Mouse (Mus musculus) lung, embryonic 16.5 days (tissue): ENCODE results near the gene Rpl23a. TPM values are rescaled to one million over a fixed set of nuclear protein-coding genes. Genes with fewer than 3 reads are reported as not detected.
"Not testable (repeated sequence)": the region's sequence is repeated elsewhere in the genome, so short reads cannot be mapped to it uniquely, and the experiment has no call there.

ENCODE experiments used
- ATAC-seq: fragments of 200-750 bp; cut with Nextera tagmentation; 2 replicates; pipeline ENCODE4 v1.8.0; 2017; ENCODE audit warnings: low read depth, mild to moderate bottlenecking, moderate library complexity
- H3K27ac ChIP-seq: fragments of 300-500 bp; sonication (generic); 2 replicates; pipeline ENCODE4 v1.5.1; 2014; ENCODE audit warnings: mild to moderate bottlenecking, control low read depth, low read length
- H3K27me3 ChIP-seq: fragments of 300-500 bp; sonication (generic); 2 replicates; pipeline ENCODE4 v1.6.1; 2014; ENCODE audit warnings: low read depth, low read length, mixed read lengths; ENCODE audit not compliant: control insufficient read depth, insufficient read depth
- H3K36me3 ChIP-seq: fragments of 300-500 bp; sonication (generic); 2 replicates; pipeline ENCODE4 v1.6.1; 2014; ENCODE audit warnings: low read length; ENCODE audit not compliant: control insufficient read depth, insufficient read depth
- H3K4me1 ChIP-seq: fragments of 300-500 bp; sonication (generic); replicated peaks from 2 replicates; pipeline ENCODE4 v1.6.1; 2014; ENCODE audit warnings: low read length, mixed read lengths; ENCODE audit not compliant: control insufficient read depth, insufficient read depth
- H3K4me2 ChIP-seq: fragments of 300-500 bp; sonication (generic); 2 replicates; pipeline ENCODE4 v1.6.1; 2014; ENCODE audit warnings: low read depth, low read length, control low read depth
- H3K4me3 ChIP-seq: fragments of 300-500 bp; sonication (generic); 2 replicates; pipeline ENCODE4 v1.5.1; 2014; ENCODE audit warnings: mild to moderate bottlenecking, low read length, control low read depth
- H3K9ac ChIP-seq: fragments of 300-500 bp; sonication (generic); 2 replicates; pipeline ENCODE4 v1.6.1; 2014; ENCODE audit warnings: low read length, control low read depth
- H3K9me3 ChIP-seq: fragments of 300-500 bp; sonication (generic); 2 replicates; pipeline ENCODE4 v1.6.1; 2016; ENCODE audit warnings: low read length; ENCODE audit not compliant: control insufficient read depth
- WGBS: fragments of 180-500 bp; shearing (Covaris S2); extraction: QIAGEN DNeasy Blood & Tissue Kit; methylation state at CpG from one replicate; pipeline ENCODE4 v1.1.7; 2014; 5-methylcytosine and 5-hydroxymethylcytosine counted together
- polyA plus RNA-seq: library from polyadenylated mRNA; unstranded; fragments of >200 nt; fragmentation: Nextera tagmentation; extraction: Ambion mirVana; gene quantifications from 2 replicates; pipeline ENCODE4 v1.2.1, GENCODE M21; 2015

Rpl23a gene
- polyA plus RNA-seq, 1 experiment from 2014 or later = 1,426 TPM

- ATAC-seq = peak; percentile 88
- WGBS = under 1% methylated on average over 77 of the region's 80 CpGs
- Histone ChIP-seq H3K36me3 (peaks cover 14% of the 10 kb centered on the region), H3K9ac (peak within 1 kb of the TSS; percentile 95), H3K9me3 (no peaks in the 10 kb centered on the region), H3K4me2 (peak within 1 kb of the TSS; percentile 70), H3K4me1 (peaks cover 12% of the 10 kb centered on the region), H3K4me3 (peak within 1 kb of the TSS; percentile 75), H3K27me3 (no peaks in the 10 kb centered on the region), H3K27ac (peak within 1 kb of the TSS; percentile 100)
These were observed 5.2 kb upstream of the Rpl23a start, which contains the start of gene Rab34 for GRCm38 (mm10) chr11:78188331-78189233. Rab34 (plus strand) TSS chr11:78188430.

GRCm38 (mm10) chr11:78184702-78185101, 1.3 kb upstream of the Rpl23a start:
- H3K9me3 ChIP-seq, H3K27me3 ChIP-seq, H3K4me2 ChIP-seq, H3K9ac ChIP-seq, H3K4me3 ChIP-seq, ATAC-seq, H3K27ac ChIP-seq: not testable (repeated sequence)
- 93% methylated on average over 6 of the region's 6 CpGs for WGBS
- H3K4me1 ChIP-seq = peaks cover 30% of the 10 kb centered on the region
- H3K36me3 ChIP-seq = peaks cover 18% of the 10 kb centered on the region

GRCm38 (mm10) chr11:78183884-78184514, 615 bp upstream of the Rpl23a start:
- no peak overlapping the region for H3K27ac ChIP-seq
- ATAC-seq = no peak
- H3K4me3 ChIP-seq = peak overlapping the region; percentile 95
- WGBS = 35% methylated on average over 10 of the region's 10 CpGs
- peaks cover 34% of the 10 kb centered on the region for H3K4me1 ChIP-seq
- H3K9me3 ChIP-seq = no peaks in the 10 kb centered on the region
- no peaks in the 10 kb centered on the region for H3K27me3 ChIP-seq
- peak overlapping the region; percentile 24 for H3K4me2 ChIP-seq
- peaks cover 18% of the 10 kb centered on the region for H3K36me3 ChIP-seq
- H3K9ac ChIP-seq = no peak overlapping the region

- 3% methylated on average over 7 of the region's 7 CpGs for WGBS
- Histone ChIP-seq H3K4me3 (peak overlapping the region; percentile 95), H3K27me3 (no peaks in the 10 kb centered on the region), H3K27ac (peak overlapping the region; percentile 92), H3K4me2 (peak overlapping the region; percentile 81), H3K9me3 (no peaks in the 10 kb centered on the region), H3K9ac (peak overlapping the region; percentile 94), H3K36me3 (peaks cover 18% of the 10 kb centered on the region), H3K4me1 (peaks cover 36% of the 10 kb centered on the region)
- no peak for ATAC-seq
These were observed 934 bp downstream of the Rpl23a start for GRCm38 (mm10) chr11:78182450-78182849.

GRCm38 (mm10) chr11:78181830-78182357, 1.5 kb downstream of the Rpl23a start:
- 23% methylated on average over 2 of the region's 2 CpGs for WGBS
- Histone ChIP-seq H3K36me3 (peaks cover 18% of the 10 kb centered on the region), H3K27ac (no peak overlapping the region; the same call in 1 of the 2 replicates), H3K4me1 (peaks cover 38% of the 10 kb centered on the region), H3K9me3 (no peaks in the 10 kb centered on the region), H3K9ac (peak overlapping the region; percentile 94), H3K4me2 (peak overlapping the region; percentile 81), H3K4me3 (peak overlapping the region; percentile 95), H3K27me3 (no peaks in the 10 kb centered on the region)
- ATAC-seq = no peak

- no peak for ATAC-seq
- Histone ChIP-seq H3K36me3 (peaks cover 18% of the 10 kb centered on the region), H3K4me3 (no peak overlapping the region), H3K4me2 (peak overlapping the region; percentile 78; the same call in 1 of the 2 replicates), H3K9ac (no peak overlapping the region; the same call in 1 of the 2 replicates), H3K27ac (no peak overlapping the region), H3K4me1 (peaks cover 38% of the 10 kb centered on the region), H3K27me3 (no peaks in the 10 kb centered on the region), H3K9me3 (no peaks in the 10 kb centered on the region)
- WGBS = 63% methylated on average over 6 of the region's 6 CpGs
These were observed 3.2 kb downstream of the Rpl23a start for GRCm38 (mm10) chr11:78180081-78180761.

- peaks cover 38% of the 10 kb centered on the region for H3K4me1 ChIP-seq
- peak overlapping the region; percentile 78 for H3K4me3 ChIP-seq
- ATAC-seq = no peak
- peaks cover 18% of the 10 kb centered on the region for H3K36me3 ChIP-seq
- H3K9ac ChIP-seq = peak overlapping the region; percentile 80
- 23% methylated on average over 8 of the region's 8 CpGs for WGBS
- no peaks in the 10 kb centered on the region for H3K27me3 ChIP-seq
- H3K9me3 ChIP-seq = no peaks in the 10 kb centered on the region
- H3K4me2 ChIP-seq = peak overlapping the region; percentile 78
- H3K27ac ChIP-seq = peak overlapping the region; percentile 98
These were observed 3.9 kb downstream of the Rpl23a start for GRCm38 (mm10) chr11:78179438-78179999.

GRCm38 (mm10) chr11:78178859-78179437, 4.4 kb downstream of the Rpl23a start:
- peak; percentile 18; the same call in 1 of the 2 replicates for ATAC-seq
- peak overlapping the region; percentile 80 for H3K9ac ChIP-seq
- peak overlapping the region; percentile 78 for H3K4me3 ChIP-seq
- no peaks in the 10 kb centered on the region for H3K27me3 ChIP-seq
- H3K4me1 ChIP-seq = peaks cover 38% of the 10 kb centered on the region
- WGBS = under 1% methylated on average over 29 of the region's 29 CpGs
- peak overlapping the region; percentile 78 for H3K4me2 ChIP-seq
- peak overlapping the region; percentile 98 for H3K27ac ChIP-seq
- peaks cover 18% of the 10 kb centered on the region for H3K36me3 ChIP-seq
- no peaks in the 10 kb centered on the region for H3K9me3 ChIP-seq
